Mouse (Mus musculus): ENCODE data around the gene Sesn1.

Sesn1 gene

GRCm38 (mm10) chr10:41866069-41866837 is 56.5 kb downstream of the Sesn1 start:
- in situ Hi-C loops (cut with MboI; ENCODE audit: low sequenced_read_pairs): no loop called here

GRCm38 (mm10) chr10:41866838-41867154 is 57.1 kb downstream of the Sesn1 start:
- in situ Hi-C loops (cut with MboI; ENCODE audit: low sequenced_read_pairs): no loop called here

GRCm38 (mm10) chr10:41867956-41868355 is 58.2 kb downstream of the Sesn1 start:
- in situ Hi-C loops (cut with MboI; ENCODE audit: low sequenced_read_pairs): no loop called here

GRCm38 (mm10) chr10:41870101-41870500 is 60.4 kb downstream of the Sesn1 start:
- in situ Hi-C loops (cut with MboI; ENCODE audit: low sequenced_read_pairs): no loop called here

GRCm38 (mm10) chr10:41871564-41871963 is 61.8 kb downstream of the Sesn1 start:
- in situ Hi-C loops (cut with MboI; ENCODE audit: low sequenced_read_pairs): no loop called here

- in situ Hi-C loops (cut with MboI; ENCODE audit: low sequenced_read_pairs): no loop called here
Observed at GRCm38 (mm10) chr10:41875624-41876023, 65.9 kb downstream of the Sesn1 start.

GRCm38 (mm10) chr10:41878344-41878743 is 68.6 kb downstream of the Sesn1 start:
- in situ Hi-C loops (cut with MboI; ENCODE audit: low sequenced_read_pairs): no loop called here

- in situ Hi-C loops (cut with MboI; ENCODE audit: low sequenced_read_pairs): no loop called here
Observed at GRCm38 (mm10) chr10:41879675-41880074, 69.9 kb downstream of the Sesn1 start.

- in situ Hi-C loops (cut with MboI; ENCODE audit: low sequenced_read_pairs): no loop called here
Observed at GRCm38 (mm10) chr10:41880206-41880605, 70.5 kb downstream of the Sesn1 start.

- in situ Hi-C loops (cut with MboI; ENCODE audit: low sequenced_read_pairs): no loop called here
Observed at GRCm38 (mm10) chr10:41880777-41881176, 71.0 kb downstream of the Sesn1 start.

- in situ Hi-C loops (cut with MboI; ENCODE audit: low sequenced_read_pairs): no loop called here
Observed at GRCm38 (mm10) chr10:41881438-41881837, 71.7 kb downstream of the Sesn1 start.

GRCm38 (mm10) chr10:41883741-41884575 is 74.2 kb downstream of the Sesn1 start:
- in situ Hi-C loops (cut with MboI; ENCODE audit: low sequenced_read_pairs): no loop called here

GRCm38 (mm10) chr10:41887080-41887821 is 77.5 kb downstream of the Sesn1 start:
- in situ Hi-C loops (cut with MboI; ENCODE audit: low sequenced_read_pairs): no loop called here

GRCm38 (mm10) chr10:41888365-41888941 is 78.7 kb downstream of the Sesn1 start:
- in situ Hi-C loops (cut with MboI; ENCODE audit: low sequenced_read_pairs): no loop called here

- in situ Hi-C loops (cut with MboI; ENCODE audit: low sequenced_read_pairs): no loop called here
Observed at GRCm38 (mm10) chr10:41889566-41889965, 79.8 kb downstream of the Sesn1 start.

- in situ Hi-C loops (cut with MboI; ENCODE audit: low sequenced_read_pairs): no loop called here
Observed at GRCm38 (mm10) chr10:41890537-41890936, 80.8 kb downstream of the Sesn1 start.

GRCm38 (mm10) chr10:41891312-41891711 is 81.6 kb downstream of the Sesn1 start:
- in situ Hi-C loops (cut with MboI; ENCODE audit: low sequenced_read_pairs): no loop called here

GRCm38 (mm10) chr10:41893433-41894411 is 84.0 kb downstream of the Sesn1 start:
- in situ Hi-C loops (cut with MboI; ENCODE audit: low sequenced_read_pairs): no loop called here

GRCm38 (mm10) chr10:41896425-41896824 is 86.7 kb downstream of the Sesn1 start:
- in situ Hi-C loops (cut with MboI; ENCODE audit: low sequenced_read_pairs): no loop called here

GRCm38 (mm10) chr10:41896865-41897264 is 87.1 kb downstream of the Sesn1 start:
- in situ Hi-C loops (cut with MboI; ENCODE audit: low sequenced_read_pairs): no loop called here

All from CH12F3 (cell line).